Mouse (Mus musculus) kidney, postnatal 10 days (tissue): ENCODE measurements around the gene Chchd6.
A peak's percentile ranks its signal among the peaks of the same experiment; 100 is the strongest.

ENCODE experiments used
- DNase-seq: peaks from one replicate; pipeline ENCODE4 v3.0.0; 2021; ENCODE audit warnings: mixed read lengths

Gene Chchd6

GRCm38 (mm10) chr6:89584634-89585409, 10.6 kb downstream of the Chchd6 start:
- DNase-seq: no peak

- DNase-seq: no peak
Observed at GRCm38 (mm10) chr6:89583170-89583569, 12.3 kb downstream of the Chchd6 start.

GRCm38 (mm10) chr6:89574641-89575040, 20.8 kb downstream of the Chchd6 start:
- no peak for DNase-seq

- DNase-seq: no peak
Observed at GRCm38 (mm10) chr6:89573768-89574167, 21.7 kb downstream of the Chchd6 start.

DNA sequence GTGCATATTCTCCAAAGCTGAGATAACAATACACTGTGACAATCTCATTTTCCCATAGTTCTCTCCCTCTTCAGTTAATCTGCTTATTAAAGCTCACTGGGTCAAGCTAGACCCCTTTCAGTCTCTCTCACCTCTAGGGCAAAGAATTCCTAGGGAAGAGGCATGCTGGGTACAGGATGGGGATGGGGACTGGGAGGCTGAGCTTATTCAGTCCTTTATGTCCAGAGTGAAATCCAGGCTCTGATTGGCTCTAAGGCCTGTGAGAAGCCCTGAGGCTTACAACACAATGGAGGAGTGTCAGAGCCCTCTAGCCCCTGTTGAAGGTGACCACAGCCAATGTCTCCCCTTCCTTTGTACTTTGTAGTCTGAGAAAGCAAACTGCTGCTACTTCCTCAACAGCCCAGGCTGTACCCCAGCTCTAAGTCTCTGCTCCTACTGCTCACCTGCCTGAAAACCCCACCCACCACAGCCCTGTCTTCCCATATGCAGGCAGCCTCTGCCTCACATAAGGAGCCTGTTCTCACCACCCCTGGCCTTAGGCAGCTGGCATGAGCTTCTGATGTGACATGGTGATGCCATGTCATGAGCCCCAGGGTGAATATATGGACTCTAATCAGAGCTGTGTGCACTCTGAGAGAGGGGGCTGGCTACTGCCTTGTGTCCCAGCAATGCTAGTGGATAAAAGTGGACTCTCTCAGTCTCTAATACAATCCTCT, 22.4 kb downstream of the Chchd6 start:
- DNase-seq: no peak

DNA sequence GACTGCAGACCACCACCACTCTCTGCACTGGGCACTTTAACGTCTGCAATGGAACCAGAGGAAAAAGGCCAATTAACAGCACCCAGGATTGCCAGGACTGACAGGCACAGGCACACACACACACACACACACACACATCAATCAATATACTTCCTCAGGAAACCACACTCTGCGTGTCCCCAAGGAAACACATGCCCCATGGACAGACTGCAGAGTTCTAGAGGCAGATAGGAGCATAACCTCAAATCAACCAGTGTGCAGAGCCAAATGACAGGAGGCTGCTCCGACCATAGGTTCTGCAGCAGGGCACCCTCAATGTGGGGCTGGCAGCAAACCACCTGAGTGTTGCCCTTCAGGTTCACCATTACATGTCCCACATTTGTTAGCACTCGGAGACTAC, 26.1 kb downstream of the Chchd6 start:
- no peak for DNase-seq

DNA sequence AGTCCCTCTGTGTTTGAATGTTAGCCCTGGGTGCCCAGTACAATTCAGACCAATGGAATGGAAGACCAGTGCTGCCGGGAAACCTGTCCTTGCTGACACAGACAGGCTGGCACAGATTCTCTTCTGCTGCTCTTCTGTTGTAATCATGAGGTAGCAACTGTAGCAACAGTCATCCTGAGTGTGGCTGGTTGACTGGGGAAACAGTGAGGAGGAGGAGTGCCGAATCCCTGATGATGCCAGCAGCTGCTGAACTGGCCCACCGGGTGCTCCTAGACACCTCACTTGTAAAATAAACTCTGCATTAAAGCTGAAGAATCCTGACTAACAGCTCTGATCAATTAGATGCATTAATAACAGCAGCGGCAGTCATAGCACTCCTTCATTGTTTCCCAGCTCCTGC, 28.7 kb downstream of the Chchd6 start:
- DNase-seq: no peak

DNA sequence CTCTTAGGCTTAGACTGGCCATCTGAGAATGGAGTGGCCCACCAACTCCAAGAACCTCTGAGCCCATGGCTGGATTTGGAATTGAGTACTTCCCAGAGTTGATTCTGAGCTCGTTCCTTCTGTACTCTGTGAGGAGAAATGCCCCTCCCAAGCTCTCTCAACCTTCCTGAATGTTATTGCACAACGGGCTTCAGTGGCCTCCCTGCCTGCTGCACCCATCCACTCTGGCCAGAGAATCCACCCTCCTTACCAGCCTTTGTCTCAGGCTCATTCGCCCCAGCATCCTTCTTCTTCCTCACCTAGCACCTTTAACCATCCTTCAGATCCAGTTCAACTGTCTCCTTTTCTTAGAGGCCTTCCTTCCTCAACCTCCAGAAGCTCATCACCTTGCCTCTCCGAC, 32.1 kb downstream of the Chchd6 start:
- DNase-seq: no peak

DNA sequence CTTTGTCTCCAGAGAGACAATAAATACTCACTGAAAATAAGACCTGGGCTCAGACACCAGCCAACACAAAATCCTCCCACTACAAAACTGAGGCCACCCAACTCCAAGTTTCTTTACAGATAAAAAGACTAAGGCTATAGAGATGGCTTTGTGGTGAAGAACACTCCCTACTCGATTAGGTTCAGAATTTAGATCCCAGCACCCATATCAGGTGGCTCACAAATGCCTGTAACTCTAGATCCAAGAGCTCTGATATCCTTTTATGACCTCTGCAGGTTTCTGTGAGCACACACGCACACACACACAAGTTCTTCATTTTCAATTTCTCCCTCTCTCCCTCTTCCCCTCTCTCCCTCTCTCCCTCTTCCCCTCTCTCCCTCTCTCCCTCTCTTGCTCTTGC, 34.6 kb downstream of the Chchd6 start:
- no peak for DNase-seq

DNA sequence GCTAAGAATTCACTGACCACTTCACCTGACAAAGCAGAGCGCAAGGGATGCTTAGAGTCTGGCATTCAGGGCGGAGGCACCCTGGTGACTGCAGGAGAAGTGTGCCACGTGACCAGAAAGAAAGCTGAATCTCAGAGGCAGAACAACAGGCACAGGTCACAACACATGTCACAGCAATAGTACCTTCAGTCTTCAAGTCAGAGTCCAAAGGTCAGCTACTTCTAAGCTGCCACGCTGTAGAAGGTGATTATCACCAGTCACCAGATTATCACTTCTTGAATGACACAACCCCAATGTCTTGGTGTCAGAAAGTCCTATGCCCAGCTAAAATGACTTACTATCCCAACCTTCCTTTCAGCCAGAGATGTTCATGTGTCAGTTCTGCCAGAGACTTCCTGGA, 37.8 kb downstream of the Chchd6 start:
- DNase-seq: no peak

- peak; percentile 25 for DNase-seq
Observed at GRCm38 (mm10) chr6:89556566-89556965, 38.9 kb downstream of the Chchd6 start.

DNA sequence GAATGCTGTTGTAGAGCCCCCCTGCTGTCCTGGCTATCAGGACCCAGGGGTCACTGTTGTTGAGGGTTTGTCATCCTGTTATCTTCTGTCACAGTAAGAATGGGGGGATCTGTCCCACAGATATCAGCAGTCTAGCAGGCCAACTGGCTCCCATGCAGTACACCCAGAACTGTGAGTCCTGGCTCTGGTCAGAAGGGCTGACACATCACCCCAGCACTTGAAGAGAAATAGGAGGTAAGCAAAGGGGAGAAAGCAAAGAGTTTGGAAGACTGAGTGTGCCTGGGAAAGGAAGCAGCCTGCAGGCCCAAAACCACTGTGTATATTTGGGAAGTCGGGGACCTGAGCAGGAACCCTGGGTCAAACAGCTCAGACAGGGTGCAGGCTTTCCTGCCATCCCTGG, 39.5 kb downstream of the Chchd6 start:
- no peak for DNase-seq

DNA sequence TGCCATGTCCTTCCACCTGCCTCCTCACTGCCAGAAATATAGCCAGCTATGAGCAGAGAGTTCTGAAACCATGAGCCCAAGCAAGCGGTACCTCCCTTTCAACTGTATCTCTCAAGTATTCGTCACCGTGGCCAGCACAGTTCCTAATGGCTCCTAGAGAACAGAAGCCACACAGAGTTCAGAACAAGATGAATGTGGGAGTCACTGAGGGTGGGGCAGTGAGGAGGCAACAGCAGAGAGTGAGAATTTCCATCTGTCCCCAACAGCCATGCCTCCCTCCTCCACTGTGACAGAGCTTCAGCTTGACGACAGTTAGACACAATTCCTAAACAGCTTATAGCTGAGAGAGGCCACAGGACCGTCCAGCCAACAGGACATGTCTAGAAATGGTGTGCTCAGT, 41.4 kb downstream of the Chchd6 start:
- DNase-seq: peak; percentile 40

DNA sequence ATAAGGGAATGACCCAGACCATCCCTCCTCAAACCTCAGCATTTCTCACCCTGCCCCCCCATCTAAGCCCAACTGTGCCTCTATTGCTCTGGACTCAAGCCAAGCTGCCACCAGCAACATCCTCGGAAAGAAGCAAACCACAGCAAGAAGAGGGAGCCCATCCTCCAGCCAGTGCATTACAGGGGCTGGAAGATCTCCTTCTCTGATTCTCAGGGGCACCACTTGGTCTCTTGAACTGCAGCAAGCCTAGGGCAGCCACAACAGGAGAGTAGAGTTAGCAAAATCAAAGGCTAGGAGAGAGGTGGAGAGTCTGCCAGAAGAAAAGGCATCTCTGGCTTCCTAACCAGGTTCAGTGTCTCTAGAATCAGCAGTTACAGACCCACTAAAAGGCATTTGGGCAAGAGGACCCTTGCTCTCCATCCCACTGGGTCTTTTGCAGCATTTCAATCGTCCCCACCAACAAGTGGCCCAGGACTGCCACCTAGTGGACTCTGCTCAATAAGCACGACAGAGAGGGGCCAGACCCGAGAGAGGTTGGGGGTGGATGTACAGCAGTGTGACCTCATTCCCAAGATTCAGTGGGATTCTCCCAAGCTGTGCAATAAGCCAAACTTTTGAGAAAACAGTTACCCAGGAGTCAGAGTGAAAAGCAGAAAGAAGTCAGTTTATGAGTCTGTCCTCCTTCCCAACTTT, 42.3 kb downstream of the Chchd6 start:
- peak; percentile 88 for DNase-seq

DNA sequence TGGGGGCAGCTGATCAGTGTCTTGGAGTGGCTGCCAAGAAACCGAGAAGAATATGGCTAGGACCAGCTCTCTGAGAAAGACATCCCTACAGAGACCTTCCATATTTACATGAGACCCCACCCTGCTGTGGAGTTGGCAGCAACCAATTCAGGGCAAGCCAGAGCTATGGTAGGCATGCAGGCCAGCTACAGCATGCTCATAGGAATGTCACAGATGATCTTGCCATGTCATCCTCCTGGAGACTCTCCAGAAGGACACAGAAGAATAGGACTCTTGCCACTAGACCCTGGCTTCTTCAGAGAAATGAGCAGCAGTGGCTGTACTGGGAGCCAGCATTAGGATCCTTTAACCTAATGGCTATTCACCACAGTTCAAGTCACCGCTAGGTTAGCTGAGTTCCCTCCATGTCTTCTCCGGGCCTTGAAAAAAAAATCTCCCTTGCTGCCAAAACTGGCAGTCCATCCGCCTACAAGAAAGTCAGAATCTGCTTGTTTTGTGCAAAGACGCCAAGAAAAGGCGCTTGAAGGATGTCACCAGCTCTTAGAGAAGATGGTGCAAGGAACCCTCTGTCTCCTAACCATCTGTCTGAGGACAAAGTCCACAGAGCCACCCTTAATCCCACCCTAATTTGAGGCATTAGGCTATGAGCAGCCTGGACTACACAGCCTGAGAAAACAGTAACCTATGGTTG, 43.0 kb downstream of the Chchd6 start:
- no peak for DNase-seq

- no peak for DNase-seq
Observed at GRCm38 (mm10) chr6:89549157-89549556, 46.3 kb downstream of the Chchd6 start.

DNA sequence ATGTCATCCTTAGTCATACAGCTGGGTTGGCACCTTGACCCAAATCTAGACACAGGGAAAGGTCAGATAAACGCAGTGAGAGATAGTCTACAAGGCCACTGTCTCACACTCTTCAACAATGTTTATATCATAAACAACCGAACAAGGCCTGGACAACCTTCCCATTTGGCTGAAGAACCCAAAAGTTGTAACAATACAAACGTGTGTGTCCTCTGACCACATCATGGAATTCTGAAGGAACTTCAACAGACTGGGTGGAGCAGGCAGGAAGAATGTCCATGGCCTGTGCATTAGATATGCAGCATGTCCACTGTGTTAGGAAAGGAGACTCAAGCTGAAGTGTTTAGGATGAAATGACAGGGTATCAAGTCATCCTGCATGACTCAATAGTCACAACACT, 47.5 kb downstream of the Chchd6 start:
- no peak for DNase-seq

DNA sequence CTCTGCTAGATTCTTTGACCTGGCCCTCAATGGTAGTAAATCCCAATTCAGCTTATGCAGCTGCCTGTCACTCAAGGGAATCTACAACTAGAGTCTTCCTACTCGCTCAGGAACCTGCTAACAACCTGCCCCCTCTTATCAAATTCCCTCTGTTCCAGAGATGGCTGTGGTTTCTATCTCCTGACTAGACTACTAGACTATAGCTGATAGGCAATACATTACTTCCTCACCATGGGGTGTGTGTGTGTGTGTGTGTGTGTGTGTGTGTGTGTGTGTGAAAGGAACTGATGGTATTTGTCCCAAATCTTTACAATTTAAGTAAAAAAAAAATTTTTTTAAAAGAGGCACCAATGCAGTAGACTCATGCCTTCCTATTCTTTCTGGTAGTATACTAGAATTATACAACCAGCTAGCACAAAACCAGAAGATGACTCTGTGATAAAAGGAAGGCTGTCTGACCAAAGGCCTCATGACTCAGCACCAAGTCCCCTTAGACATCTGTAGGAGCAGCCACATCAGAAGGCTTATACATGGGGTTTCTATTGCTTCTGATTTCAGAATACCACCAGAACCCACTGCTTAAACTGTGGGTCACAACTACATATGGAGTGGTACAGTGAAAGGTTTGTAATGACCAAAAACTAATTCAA, 57.2 kb downstream of the Chchd6 start:
- no peak for DNase-seq

- DNase-seq: no peak
Observed at GRCm38 (mm10) chr6:89535626-89536225, 59.7 kb downstream of the Chchd6 start.

- no peak for DNase-seq
Observed at GRCm38 (mm10) chr6:89524766-89525165, 70.7 kb downstream of the Chchd6 start.

DNA sequence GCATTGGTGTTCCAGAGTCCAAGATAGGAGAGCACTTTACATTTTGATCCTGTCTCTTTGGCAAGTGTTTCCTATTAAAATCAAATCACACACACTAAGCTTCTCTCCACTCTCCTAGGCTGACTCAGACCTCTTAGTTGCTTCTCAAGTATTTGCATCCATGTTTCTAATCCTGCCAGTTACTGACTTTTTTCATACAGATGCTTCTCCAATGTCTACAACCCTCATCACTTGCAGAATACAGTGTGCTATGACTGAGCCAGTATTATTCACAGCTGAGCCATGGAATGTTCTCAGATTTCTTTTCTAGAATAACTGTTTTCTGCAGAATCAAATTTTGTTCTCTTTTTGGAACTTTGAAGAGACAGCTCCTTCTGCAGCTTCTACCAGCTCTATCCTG, 85.3 kb downstream of the Chchd6 start:
- no peak for DNase-seq

- no peak for DNase-seq
Observed at GRCm38 (mm10) chr6:89508725-89509124, 86.7 kb downstream of the Chchd6 start.
